Mouse (Mus musculus) lung, adult 10 weeks (tissue): Measurements from ENCODE around the gene Defb21. TPM values are rescaled to one million over a fixed set of nuclear protein-coding genes. Genes with fewer than 3 reads are reported as not detected.

Experiments
- polyA plus RNA-seq: library from polyadenylated mRNA; stranded (reverse); fragments of 350-450 nt; fragmentation: Illumina TruSeq; extraction: RNeasy Lipid Tissue Mini Kit (QIAGEN cat#74804); gene quantifications from one replicate; pipeline ENCODE4 v1.2.3, GENCODE M21; 2014; ENCODE audit warnings: low read depth, low replicate concordance; ENCODE audit not compliant: insufficient read depth

Defb21 gene
- polyA plus RNA-seq, result not detected

GRCm38 (mm10) chr2:152572114-152572794 lies at the start of gene Defb21:
Defb21 (plus strand) TSS chr2:152572744.

DNA sequence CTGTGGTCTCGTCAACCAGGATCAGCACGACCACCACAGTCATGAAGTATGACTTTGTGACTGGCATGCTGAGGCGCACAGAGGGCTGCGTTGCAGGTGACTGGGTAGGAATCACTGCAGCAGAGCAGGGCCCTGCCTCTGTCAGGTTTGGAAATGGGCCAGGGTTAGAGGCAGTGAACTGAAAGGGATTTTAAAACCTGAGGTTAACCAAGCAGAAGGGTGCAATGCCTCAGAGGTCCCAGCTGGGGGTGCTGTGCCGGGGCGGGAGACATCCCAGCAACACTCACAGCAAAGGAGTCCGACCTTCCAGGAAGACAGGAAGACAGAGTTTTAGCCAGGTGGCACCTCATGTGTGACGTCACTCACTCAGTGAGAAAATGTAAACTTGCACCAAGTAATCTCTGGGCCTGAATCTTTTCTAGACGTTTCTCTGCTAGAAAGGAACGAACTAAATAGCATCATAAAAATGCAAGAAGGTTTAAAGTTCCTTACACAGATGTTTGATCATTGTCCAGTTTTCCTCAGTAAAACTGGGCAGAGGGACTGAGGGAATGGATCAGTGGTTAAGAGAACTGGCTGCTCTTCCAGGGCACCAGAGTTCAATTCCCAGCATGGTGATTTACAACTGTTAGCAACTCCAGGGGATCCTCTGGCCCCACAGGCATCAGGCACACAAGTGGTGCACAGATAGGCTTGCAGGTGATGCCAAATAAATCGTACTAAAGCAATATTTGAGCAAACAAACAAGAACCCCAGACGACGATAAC lies 32.4 kb upstream of the Defb21 start, which contains the start of gene Defb29:
TSS of gene Defb29 (minus strand) at position 155 of the 767 bp plus-strand sequence.

GRCm38 (mm10) chr2:152569038-152569437 lies 3.5 kb upstream of the Defb21 start, which contains the start of gene Gm17416:
Gm17416 (plus strand) TSS chr2:152569338.

GRCm38 (mm10) chr2:152580107-152580506 lies 7.6 kb downstream of the Defb21 start, which contains the start of gene Defb19:
Defb19 (minus strand) TSS chr2:152580312.

DNA sequence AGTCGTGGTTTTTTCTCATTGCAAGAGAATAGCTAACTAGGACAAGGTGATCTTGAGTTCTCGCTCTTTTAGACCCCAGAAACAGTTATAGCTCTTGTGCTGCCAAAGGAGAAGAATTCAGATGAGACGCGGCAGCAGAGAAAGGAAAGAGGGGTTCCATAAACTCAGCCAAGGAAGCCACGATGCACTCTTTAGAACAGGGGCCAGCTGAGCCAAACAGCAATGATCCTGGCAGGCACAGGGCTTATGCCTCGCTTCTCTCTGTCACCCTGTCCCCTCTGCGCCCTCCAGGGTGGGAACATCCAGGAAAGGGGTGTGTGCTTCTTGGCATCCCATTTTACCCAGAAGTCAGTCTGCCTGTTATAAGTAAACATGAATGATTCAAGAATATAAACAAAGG lies 26.8 kb downstream of the Defb21 start, which contains the start of gene Defb45:
TSS of gene Defb45 (minus strand) at position 101 of the 400 bp plus-strand sequence.

DNA sequence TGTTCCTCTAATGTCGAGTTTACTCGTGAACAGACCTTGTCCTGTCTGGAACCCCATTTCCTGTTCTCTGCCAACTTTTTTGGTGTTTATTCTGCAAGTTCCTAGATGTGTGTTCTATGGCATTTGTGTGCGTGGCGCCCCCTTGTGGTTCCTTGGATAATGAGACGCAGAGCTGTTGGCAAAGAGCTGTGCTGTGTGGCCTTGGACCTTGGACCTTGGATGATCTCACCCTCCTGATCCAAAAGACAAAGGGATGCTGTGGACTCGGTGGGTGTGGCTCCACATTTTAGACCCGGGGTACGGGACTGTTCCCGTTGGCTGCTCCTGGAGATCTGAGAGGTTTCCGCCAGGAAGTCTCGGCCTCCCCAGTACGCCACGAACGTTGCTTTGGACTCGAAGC lies 31.5 kb downstream of the Defb21 start, which contains the start of gene Defb36:
TSS of gene Defb36 (plus strand) at position 271 of the 400 bp plus-strand sequence.

GRCm38 (mm10) chr2:152622953-152623352 lies 50.4 kb downstream of the Defb21 start, which contains the start of gene Defb25:
Defb25 (minus strand) TSS chr2:152623053.

Other genes with a start within 250 kb of the Defb21 start
- 61.4 TPM for gene Rbck1, start 240.1 kb upstream of the Defb21 start, polyA plus RNA-seq
- gene Trib3, start 228.7 kb upstream of the Defb21 start, polyA plus RNA-seq, result 4.1 TPM
- not detected for gene Nrsn2, start 196.1 kb upstream of the Defb21 start, polyA plus RNA-seq
- gene Sox12, start 174.7 kb upstream of the Defb21 start, polyA plus RNA-seq, result 1.6 TPM
- gene Zcchc3, start 157.7 kb upstream of the Defb21 start, polyA plus RNA-seq, result 3.9 TPM
- gene 6820408C15Rik, start 157.2 kb upstream of the Defb21 start, polyA plus RNA-seq, result 11.0 TPM
- gene Defb23, start 108.1 kb upstream of the Defb21 start, polyA plus RNA-seq, result not detected
- gene Defb20, start 95.7 kb upstream of the Defb21 start, polyA plus RNA-seq, result not detected
- not detected for gene Defb22, start 82.6 kb upstream of the Defb21 start, polyA plus RNA-seq
- gene Defb26, start 61.1 kb upstream of the Defb21 start, polyA plus RNA-seq, result not detected
- not detected for gene Defb28, start 54.5 kb upstream of the Defb21 start, polyA plus RNA-seq
- not detected for gene Defb29, start 32.6 kb upstream of the Defb21 start, polyA plus RNA-seq
- gene Gm17416, start 3.4 kb upstream of the Defb21 start, polyA plus RNA-seq, result not detected
- gene Defb19, start 7.6 kb downstream of the Defb21 start, polyA plus RNA-seq, result not detected
- gene Defb45, start 26.7 kb downstream of the Defb21 start, polyA plus RNA-seq, result not detected
- gene Defb36, start 31.6 kb downstream of the Defb21 start, polyA plus RNA-seq, result not detected
- gene Defb25, start 50.3 kb downstream of the Defb21 start, polyA plus RNA-seq, result 2.9 TPM
- gene Rem1, start 54.2 kb downstream of the Defb21 start, polyA plus RNA-seq, result 10.7 TPM
- 64.5 TPM for gene H13, start 96.7 kb downstream of the Defb21 start, polyA plus RNA-seq
- gene Mcts2, start 114.3 kb downstream of the Defb21 start, polyA plus RNA-seq, result 6.4 TPM
- 241 TPM for gene Id1, start 163.5 kb downstream of the Defb21 start, polyA plus RNA-seq
- 150 TPM for gene Cox4i2, start 181.4 kb downstream of the Defb21 start, polyA plus RNA-seq